Mouse (Mus musculus): ENCODE measurements around the gene Cmip. TPM values are rescaled to one million over a fixed set of nuclear protein-coding genes. Genes with fewer than 3 reads are reported as not detected.

The Cmip gene
- total RNA-seq, 2 experiments from 2014 or later = 8.3 to 11.4 TPM

DNA sequence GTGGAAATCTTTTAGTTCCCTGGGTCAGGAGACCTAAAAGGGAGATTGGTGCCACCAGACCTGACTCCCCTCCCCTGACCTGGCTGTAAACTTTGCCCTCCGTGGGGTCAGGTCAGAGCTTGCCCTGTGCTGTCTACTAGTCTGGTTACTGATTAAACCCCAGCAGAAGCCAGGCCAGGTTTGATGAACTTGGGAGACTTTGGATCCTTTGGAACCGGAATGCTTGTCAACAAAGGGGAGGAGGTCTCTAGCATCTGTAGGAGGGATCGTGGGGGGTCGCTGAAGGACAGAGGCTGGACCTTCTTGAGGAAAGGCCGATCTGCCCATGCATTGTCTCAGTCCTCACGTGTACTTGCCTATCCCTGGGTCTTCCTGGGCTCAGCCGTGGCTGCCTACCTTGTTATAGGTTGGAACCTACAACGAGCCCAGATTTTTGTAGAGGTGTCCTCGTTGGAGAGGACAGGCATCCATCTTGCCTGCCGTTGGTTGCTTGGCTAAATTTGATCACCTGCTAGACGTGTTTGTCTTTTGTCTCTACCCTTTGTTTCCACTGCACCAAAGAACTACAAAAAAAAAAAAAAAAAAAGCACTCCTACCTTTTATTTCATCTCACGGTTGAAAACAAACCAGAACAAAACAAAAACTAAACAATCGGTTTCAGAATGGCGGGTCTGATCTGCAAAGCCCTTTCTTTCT, 3.5 kb downstream of the Cmip start:
- TF ChIP-seq CTCF (IDR thresholded peaks at IDR 0.05) = no peak
- no peak for DNase-seq
- peak overlapping the region; percentile 87 for H3K4me3 ChIP-seq
- no peak overlapping the region; the same call in 1 of the 2 replicates for H3K27ac ChIP-seq
- intact Hi-C loops (cut with DNase I) = no loop called here

GRCm38 (mm10) chr8:117260930-117261475, 4.1 kb downstream of the Cmip start:
- TF ChIP-seq CTCF (IDR thresholded peaks at IDR 0.05) = no peak
- no peak overlapping the region; the same call in 1 of the 2 replicates for H3K27ac ChIP-seq
- intact Hi-C loops (cut with DNase I) = no loop called here
- H3K4me3 ChIP-seq = peak overlapping the region; percentile 87; the same call in 1 of the 2 replicates
- DNase-seq = no peak

DNA sequence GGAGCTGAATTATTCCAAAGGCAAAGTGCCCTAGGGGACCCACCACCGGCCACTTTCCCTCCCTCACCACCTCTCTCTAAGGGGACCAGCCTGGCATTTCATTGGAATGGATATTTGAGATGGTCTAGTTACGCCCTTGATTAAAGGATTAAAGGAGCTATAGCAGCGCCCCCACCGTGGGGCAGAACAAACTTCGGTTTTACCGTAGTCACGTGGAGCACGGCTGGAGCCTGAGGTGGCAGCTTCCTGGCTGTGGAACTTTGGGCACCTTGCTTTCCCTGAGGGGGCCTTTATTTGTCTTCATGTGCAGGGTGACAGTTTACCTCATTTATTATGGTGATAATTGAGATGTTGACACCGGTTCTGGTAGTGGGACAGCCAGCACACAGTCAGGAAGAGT, 4.8 kb downstream of the Cmip start:
- DNase-seq = no peak
- intact Hi-C loops (cut with DNase I) = no loop called here
- H3K27ac ChIP-seq = no peak overlapping the region
- TF ChIP-seq CTCF (IDR thresholded peaks at IDR 0.05) = no peak
- no peak overlapping the region for H3K4me3 ChIP-seq

GRCm38 (mm10) chr8:117262685-117263084, 5.8 kb downstream of the Cmip start:
- intact Hi-C loops (cut with DNase I) = no loop called here
- Histone ChIP-seq H3K4me3 (no peak overlapping the region), H3K27ac (no peak overlapping the region)
- DNase-seq = no peak
- TF ChIP-seq CTCF (IDR thresholded peaks at IDR 0.05) = no peak

DNA sequence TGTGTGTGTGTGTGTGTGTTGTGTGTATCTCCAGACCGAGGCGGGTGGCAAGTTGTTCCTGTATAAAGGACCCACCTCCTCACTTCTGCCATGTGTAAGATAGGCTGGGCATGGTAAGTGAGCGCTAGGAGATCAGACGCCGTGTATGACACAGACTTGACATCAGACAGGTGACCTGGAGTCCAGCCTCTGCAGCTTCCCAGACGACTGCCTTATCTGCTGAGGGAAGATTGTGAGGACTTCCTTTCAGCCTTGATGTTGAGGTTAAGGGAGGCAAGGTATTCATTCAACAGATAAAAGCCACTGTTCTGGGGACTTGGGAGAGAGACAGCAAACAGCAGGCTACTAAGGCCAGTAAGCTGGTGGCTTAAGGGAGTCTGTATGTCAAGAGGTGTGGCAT, 6.6 kb downstream of the Cmip start:
- no peak for DNase-seq
- no peak overlapping the region for H3K4me3 ChIP-seq
- intact Hi-C loops (cut with DNase I) = no loop called here
- no peak for TF ChIP-seq CTCF (IDR thresholded peaks at IDR 0.05)
- H3K27ac ChIP-seq = no peak overlapping the region

DNA sequence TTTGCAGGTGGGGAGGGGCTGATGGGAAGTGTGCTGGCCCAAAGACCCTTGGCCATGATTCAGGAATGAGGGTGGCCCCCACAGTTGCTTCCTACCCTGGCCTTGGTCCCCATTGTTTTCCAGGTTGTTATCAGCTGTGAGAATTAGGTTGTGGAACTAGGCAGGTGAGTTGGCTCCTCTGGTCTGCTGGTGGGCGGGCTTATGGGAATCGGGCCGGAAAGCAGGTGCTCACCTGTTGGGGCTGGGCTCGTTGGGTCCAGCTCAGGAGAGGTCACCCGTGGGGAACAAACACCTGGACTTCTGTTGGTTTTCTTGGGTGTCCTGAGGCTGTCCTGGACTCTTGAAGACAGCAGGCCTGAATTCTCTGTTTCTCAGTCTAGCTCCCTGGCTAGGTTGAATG, 8.2 kb downstream of the Cmip start:
- H3K27ac ChIP-seq = no peak overlapping the region
- no peak for DNase-seq
- no peak for TF ChIP-seq CTCF (IDR thresholded peaks at IDR 0.05)
- intact Hi-C loops (cut with DNase I) = no loop called here
- H3K4me3 ChIP-seq = no peak overlapping the region

DNA sequence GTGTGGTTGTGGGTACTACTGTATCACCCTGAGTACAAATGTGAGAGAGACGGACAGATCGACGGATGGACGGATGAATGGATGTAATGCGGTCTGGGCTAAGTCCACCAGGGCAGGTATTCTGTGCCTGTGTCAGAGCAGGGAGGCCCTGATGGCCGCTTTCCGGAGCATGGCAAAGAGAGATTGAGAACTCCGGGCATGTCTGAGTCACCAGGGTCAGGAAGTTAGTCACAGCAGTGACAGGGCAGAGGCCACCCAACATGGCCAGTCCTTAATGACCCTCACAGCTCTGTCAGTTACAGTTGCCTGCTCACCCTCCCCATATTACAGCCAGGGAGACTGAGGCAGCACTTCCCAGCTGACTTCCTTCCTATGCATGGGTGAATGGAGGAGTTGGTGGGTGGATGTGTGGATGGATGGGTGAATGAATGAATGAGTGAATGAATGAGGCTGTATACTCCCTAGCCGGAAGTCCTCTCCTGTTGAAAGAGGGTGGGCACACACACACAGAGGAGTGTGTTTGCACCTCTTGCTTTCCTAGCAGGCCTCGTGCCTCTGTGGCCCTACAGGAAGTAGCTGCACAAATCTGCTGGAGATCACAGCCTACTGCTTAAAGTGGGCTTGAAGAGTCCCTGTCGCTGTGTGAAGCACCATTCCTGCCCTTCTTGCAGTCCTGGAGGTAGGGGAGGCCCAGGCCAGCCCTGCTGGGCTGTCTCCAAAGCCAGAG, 10.7 kb downstream of the Cmip start:
- H3K27ac ChIP-seq = no peak overlapping the region
- H3K4me3 ChIP-seq = no peak overlapping the region
- intact Hi-C loops (cut with DNase I) = no loop called here
- no peak for TF ChIP-seq CTCF (IDR thresholded peaks at IDR 0.05)
- no peak for DNase-seq

DNA sequence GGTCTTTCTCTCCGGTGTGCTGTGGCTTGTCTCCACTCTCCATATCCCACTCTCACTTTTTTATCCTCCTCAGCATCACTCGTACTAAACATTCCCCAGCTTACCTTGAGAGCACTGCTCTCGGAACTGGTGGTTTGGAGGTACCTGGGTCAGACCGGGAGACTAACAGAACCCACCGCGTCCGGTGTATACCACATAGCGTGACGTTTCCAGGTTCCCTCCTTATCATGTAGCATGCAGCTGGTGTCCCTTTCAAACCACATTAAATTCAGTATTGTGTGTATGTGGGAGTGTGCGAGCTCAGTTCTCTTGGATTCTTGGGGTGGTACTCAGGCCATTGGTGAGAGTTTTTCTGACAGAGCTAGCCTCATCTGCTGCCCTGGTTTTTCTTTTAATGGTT, 21.4 kb downstream of the Cmip start:
- peak overlapping the region; percentile 38; the same call in 1 of the 2 replicates for H3K27ac ChIP-seq
- intact Hi-C loops (cut with DNase I) = no loop called here
- H3K4me3 ChIP-seq = no peak overlapping the region
- TF ChIP-seq CTCF (IDR thresholded peaks at IDR 0.05) = no peak
- no peak for DNase-seq

DNA sequence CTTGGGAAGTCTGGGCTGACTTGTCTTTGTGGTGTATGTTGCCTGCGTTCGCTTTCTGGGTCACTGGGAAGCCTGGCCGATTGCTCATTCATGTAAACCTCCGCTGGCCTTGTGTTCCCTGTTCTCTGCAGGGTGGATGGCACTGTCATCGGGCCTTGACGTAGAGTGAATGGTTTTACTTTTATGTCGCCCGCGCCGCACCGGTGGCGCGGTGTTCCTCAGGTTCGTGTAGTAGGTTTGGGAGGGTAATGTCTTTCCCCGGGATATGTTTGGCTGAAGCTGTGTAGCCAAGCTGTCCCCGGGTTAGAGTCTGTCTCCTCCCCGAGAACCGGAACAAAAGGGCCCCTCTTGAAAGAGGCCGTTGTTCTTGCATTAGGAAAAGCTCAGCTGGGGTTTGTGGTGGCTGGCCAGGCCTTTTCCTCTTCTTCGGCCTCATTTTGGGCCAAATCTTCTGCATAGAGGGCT, 21.8 kb downstream of the Cmip start:
- Histone ChIP-seq H3K27ac (peak overlapping the region; percentile 38), H3K4me3 (no peak overlapping the region)
- TF ChIP-seq CTCF (IDR thresholded peaks at IDR 0.05) = no peak
- intact Hi-C loops (cut with DNase I) = no loop called here
- no peak for DNase-seq

GRCm38 (mm10) chr8:117280488-117280887, 23.6 kb downstream of the Cmip start:
- TF ChIP-seq CTCF (IDR thresholded peaks at IDR 0.05) = no peak
- peak overlapping the region; percentile 21; the same call in 1 of the 2 replicates for H3K4me3 ChIP-seq
- peak overlapping the region; percentile 56 for H3K27ac ChIP-seq
- intact Hi-C loops (cut with DNase I) = no loop called here
- peak; percentile 42 for DNase-seq

- no peak for DNase-seq
- Histone ChIP-seq H3K27ac (peak overlapping the region; percentile 67), H3K4me3 (peak overlapping the region; percentile 46)
- intact Hi-C loops (cut with DNase I) = no loop called here
- no peak for TF ChIP-seq CTCF (IDR thresholded peaks at IDR 0.05)
Measured at GRCm38 (mm10) chr8:117281676-117282075, 24.8 kb downstream of the Cmip start.

DNA sequence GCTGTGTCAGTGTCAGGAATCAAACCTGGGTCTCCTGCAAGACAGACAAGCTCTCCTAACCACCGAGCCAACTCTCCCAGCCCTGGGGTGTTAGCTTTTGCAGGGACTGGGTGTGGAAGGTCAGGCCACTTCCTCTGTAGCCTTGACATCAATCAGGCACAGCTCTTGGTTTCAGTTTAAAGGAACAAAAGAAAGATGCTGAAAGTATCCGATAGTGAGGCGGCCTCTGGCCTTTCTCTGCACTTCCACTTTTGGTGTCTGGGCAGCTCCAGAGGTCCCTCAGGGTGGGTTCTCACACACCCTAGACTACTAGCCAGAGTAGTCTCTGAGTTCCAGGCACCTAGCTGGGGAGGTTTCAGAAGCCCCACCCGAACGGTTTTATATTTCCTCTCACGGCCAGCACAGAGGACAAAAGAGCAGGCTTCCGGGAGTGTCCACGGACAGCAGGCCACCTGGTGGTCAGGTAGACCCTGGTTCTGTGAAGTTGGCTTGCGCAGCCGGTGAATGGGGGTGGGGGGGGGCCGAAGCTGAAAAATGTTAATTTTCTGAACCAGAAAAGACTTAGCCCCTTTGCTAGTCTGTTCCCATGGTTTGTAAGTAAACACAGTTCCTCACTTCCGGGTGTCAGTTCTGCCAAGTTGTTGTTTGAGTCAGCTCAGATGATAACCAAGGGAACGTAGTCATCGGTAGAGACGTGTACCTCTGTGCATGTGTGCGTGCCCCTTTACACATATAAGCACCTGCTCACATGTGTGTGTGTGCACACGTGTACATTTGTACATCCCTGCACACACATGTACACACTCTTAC, 25.5 kb downstream of the Cmip start:
- intact Hi-C loops (cut with DNase I) = no loop called here
- no peak for DNase-seq
- no peak for TF ChIP-seq CTCF (IDR thresholded peaks at IDR 0.05)
- Histone ChIP-seq H3K27ac (peak overlapping the region; percentile 67), H3K4me3 (peak overlapping the region; percentile 46)
